Mouse (Mus musculus) 416B (cell line): ENCODE results near the gene Col6a2.

Source experiments
- DNase-seq: peaks from one replicate; pipeline ENCODE4 v3.0.0; 2011; ENCODE audit warnings: low read depth

The Col6a2 gene

GRCm38 (mm10) chr10:76636026-76636425 is 12.6 kb upstream of the Col6a2 start:
- DNase-seq, result no peak

- DNase-seq, result no peak
Observed at GRCm38 (mm10) chr10:76634584-76634983, 11.2 kb upstream of the Col6a2 start.

DNA sequence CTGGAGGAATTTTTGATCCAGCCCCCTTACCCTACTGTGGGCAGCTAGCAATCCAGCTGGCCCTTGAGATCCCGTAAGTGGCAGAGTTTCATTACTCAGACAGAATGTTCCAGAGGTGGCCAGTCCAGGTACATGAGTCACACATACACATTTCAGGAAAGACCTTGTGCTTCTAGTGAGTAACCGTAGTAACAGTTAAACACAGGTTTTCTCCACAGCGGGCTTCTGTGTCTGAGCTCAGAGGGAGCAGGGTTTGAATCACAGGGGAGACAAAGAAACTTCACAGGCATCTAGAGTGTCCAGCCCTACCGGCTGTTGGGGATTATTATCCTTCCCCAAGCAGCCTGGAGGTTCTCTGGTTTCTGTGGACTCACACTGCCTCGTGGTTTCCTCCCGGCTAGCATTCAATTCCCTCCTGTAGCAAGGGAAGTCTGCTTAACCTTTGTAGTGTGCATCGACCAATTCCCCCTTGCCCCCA is 10.7 kb upstream of the Col6a2 start:
- DNase-seq, result no peak

DNA sequence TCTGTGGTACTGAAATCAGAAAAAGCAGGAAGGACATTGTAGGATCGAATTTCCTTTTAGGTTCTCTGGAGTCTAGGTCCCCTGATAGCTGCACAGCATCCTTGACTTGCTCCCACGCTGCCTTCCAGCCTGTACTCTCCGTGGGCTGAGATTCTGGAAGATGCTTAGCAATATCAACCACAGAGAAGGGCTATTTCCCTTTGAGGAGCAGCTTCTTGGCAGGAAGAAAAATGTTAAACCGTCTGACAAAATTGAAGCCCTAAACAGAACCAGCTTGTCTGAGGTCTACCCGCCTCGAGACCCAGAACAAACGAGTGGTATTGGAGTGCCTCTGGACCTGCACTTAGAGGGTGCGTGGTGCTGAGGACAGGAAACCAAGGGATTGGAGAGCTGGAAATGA is 9.2 kb upstream of the Col6a2 start:
- DNase-seq, result no peak

GRCm38 (mm10) chr10:76630657-76631056 is 7.2 kb upstream of the Col6a2 start:
- DNase-seq, result no peak

GRCm38 (mm10) chr10:76627714-76628113 is 4.3 kb upstream of the Col6a2 start:
- DNase-seq, result no peak

DNA sequence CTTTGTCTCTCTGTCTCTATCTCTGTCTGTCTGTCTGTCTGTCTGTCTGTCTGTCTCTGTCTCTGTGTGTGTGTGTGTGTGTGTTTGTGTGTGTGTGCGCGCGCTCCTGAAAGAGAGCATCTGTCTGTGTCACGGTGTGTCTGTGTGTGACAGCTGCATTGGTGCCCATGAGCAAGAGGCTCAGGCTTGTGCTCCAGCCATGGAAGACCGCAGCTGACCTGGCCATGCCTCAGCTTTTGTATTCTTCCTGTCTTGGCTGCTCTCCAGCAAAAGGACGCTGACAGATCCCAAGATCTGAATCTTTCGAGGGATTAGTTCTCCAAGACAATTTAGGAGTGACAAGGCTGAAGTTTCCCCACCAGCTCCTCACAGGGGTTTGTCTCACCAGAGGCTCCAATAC is 1.5 kb upstream of the Col6a2 start:
- no peak for DNase-seq

DNA sequence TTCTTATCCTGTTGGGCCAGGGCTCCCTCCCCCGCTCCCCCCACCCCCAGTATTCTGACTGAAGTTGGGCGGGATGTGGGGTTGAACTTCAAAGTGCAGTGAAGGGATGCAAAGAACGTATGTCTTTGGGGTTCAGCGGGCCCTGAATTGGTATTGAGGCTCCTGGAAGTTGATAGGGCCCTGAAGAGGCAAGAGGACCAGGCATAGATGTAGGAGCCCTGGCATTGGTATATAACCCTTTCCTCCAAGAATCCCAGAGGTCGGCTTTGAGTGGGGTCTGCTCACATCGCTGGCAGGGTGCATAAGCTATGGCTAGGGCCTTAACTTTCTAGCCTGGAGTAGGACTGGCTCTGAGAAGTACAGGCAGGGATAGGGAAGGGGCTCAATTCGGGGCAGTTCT is 304 bp upstream of the Col6a2 start:
- no peak for DNase-seq

DNA sequence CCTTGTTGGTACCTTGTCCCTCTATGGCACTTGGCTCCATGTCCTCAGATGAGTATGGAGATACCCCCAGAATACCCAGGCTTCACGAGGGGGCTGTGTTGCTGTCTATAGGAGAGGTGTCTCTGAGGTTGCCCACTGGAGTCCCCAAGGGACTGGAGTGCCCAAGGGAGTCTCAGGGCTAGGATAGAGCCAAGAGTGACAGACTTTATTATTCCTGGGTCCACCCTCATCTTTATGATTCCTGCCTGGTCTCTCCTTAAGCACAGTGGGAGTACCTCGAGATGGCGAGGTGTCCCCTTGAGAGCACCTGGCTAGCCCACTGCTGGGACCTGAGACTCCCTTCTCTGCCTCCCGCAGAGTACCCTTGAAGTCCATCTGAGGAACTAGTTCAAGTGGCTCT is 1.0 kb downstream of the Col6a2 start:
- DNase-seq, result no peak

DNA sequence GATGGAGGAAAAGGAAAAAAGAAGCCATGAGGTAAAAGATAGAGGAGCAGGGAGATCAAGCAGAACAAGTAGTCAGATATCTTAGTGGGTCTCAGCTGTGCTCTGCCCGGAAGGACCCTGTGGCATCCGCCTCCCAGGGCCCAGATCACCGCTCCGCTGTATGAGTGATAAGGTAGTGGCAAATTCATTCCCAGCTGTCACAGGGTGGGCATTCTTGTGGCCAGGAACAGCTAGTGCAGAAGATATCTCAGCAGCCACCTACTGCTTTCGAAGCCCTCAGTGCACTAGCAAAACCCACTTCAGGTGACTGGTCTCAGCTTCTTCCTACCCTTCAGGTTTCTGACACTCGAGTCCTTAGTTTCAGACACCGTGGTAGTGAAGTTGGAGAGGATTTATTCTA is 11.0 kb downstream of the Col6a2 start:
- no peak for DNase-seq

DNA sequence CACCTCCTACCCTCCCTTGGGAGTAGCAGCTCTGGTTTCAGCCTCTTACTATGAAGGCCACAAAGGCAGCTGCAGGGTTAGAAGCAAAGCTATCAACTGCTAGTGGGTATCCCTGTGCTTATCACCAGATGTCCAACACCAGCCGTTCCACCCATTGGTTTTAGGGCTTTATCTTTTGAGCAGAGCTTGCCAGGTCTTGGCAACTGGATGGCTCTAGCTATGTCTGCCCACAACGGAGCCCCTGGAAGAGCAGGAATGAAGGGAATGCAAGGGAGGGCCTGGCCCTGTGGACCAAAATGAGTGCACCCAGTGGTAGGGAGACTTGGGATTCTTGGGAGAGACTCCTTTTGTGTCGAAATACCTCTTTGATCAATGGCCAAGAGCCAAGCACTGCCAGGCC is 20.7 kb downstream of the Col6a2 start:
- no peak for DNase-seq

DNA sequence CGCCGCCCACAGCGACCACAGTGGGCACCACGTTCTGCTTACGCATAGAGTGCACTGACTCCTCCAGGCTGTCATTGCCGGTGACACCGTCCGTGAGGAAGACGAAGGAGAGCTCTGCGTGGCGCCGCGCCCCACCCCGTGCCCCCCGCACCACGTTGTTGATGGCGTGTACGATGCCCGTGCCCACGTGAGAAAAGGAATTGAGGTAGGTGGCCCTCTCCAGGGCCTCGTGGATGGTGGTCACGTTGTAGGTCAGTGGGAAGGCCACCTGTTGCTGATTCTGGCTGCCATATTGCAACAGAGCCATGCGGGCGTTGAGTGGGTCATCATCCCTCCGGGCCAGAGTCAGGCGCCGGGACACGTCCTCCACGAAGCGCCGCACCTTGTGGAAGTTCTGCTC is 27.1 kb downstream of the Col6a2 start:
- no peak for DNase-seq

- no peak for DNase-seq
Observed at GRCm38 (mm10) chr10:76590197-76590596, 33.2 kb downstream of the Col6a2 start.

GRCm38 (mm10) chr10:76586190-76586589 is 37.2 kb downstream of the Col6a2 start:
- no peak for DNase-seq

- no peak for DNase-seq
Observed at GRCm38 (mm10) chr10:76584138-76584537, 39.3 kb downstream of the Col6a2 start.

GRCm38 (mm10) chr10:76576920-76577319 is 46.5 kb downstream of the Col6a2 start:
- no peak for DNase-seq

DNA sequence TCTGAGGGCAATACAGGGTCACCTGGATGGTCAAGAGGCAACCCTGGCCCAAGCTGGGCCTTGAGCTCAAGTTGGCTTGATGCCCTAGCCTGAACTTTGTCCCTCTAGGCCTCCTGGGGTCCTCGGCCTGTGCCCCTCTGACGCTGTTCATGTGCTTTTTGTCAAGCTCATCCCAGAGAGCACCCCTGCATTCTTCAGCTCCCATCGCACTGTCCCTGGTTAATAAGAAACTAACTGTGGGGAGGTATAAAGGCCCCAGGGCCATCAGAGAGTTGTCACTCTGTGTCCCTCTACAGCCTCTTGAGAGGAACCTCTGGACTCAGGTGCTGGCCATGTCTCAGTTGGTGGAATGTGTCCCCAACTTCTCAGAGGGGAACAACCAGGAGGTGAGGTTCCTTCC is 48.1 kb downstream of the Col6a2 start, which contains the start of gene Ftcd:
TSS of gene Ftcd (plus strand) at position 275 of the 400 bp plus-strand sequence.
- DNase-seq, result no peak

GRCm38 (mm10) chr10:76572151-76572550 is 51.3 kb downstream of the Col6a2 start:
- no peak for DNase-seq

- peak; percentile 57 for DNase-seq
Observed at GRCm38 (mm10) chr10:76571070-76571469, 52.4 kb downstream of the Col6a2 start.

- no peak for DNase-seq
Observed at GRCm38 (mm10) chr10:76569996-76570685, 53.3 kb downstream of the Col6a2 start.

- no peak for DNase-seq
Observed at GRCm38 (mm10) chr10:76561972-76562371, 61.5 kb downstream of the Col6a2 start, which contains the start of gene Spatc1l. Gene Spatc1l (plus strand): TSS chr10:76562272.

DNA sequence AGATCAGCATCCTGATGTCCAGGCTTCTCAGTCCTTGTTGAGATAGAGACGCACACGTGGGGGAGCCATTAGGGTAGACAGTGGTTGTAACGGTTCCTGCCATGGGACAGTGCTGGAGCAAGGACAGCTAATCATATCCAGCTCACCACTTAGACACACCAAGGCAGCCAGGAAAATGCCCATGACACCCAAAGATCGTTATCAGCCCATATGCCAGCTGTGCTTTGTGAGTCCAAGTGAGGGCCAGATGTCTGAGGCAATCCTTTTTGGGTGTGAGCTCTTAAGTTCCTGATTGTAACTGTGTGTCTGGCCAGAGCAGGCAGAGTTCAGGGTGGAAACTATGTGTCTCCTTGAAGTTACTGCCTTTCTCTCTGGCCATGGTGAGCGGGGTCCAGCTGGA is 69.4 kb downstream of the Col6a2 start:
- DNase-seq, result peak; percentile 48

DNA sequence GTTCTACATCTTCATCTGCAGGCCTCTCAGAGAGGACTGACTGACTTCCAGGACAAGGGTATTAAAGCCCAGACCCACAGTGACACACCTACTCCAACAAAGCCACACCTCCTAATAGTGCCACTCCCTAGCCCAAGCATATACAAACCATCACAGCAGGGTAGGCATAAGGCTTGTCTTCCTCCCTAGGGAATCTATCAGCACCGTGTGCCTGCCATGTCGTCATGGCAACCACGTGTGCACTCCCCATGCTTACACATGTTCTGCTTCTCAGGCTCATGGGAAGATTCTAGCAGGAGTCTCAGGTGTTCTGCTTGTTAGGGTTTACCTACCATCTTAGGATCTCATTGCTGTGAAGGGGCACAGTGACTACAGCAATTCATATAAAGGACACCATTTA is 71.9 kb downstream of the Col6a2 start:
- no peak for DNase-seq

GRCm38 (mm10) chr10:76550458-76550857 is 73.0 kb downstream of the Col6a2 start:
- peak; percentile 21 for DNase-seq
